Mouse (Mus musculus) gastrocnemius, adult 8-10 months (tissue): Measurements from ENCODE around the gene Rims1. TPM values are rescaled to one million over a fixed set of nuclear protein-coding genes. Genes with fewer than 3 reads are reported as not detected.

Source experiments
- DNase-seq, 2 experiments: peaks; one replicate each; pipeline ENCODE4 v3.0.0; 2022; ENCODE audit warnings: low spot score in 2 of 2
- total RNA-seq, 4 experiments: library from RNA; stranded (reverse); gene quantifications; 2 replicates each; pipeline ENCODE4 v1.2.4; 2022

Rims1 gene
- total RNA-seq, result under 1 TPM; 0.13 to 0.36 (median 0.21) TPM

DNA sequence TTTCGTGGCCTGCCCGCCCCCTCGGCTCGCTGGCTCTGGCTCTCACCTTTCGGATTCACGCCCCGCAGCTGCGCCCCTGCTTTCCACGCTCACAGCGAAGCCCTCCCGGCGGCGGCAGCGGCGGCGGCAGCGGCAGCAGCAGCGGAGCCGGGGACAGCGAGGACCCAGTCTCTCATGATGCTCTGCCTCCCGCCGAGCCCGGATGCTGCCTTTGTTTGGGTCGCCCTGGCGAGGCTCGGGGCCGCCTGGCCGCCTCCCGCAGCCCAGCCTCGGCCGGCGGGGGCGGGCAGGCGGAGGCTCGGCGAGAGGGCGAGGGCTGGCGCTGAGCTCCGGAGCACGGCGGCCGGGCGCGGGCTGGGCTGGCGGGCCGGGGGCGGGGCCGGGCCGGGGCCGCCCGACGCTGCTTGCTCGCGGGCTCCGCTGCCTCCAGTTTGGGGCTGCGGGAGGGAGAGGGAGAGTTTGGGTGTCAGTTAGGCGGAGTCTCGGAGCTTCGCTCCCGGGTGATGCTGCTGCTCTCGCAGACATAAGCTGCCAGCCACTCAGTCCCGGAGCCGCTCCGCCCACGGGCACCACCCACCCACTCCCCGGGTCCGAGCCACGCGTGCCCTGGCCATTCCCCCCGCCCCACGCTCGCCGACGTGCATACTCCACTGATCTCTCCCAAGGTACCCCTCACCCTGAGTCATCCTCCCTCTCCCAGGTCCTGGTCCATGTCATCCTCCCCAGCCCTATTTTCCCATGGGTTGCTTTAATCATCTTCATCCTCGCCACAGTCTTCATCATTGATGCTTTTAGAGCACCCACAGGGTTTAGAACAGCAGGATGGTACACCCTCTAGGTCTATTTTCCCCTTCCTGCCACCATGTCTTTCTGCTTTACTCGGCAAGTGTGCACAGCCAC is at the start of gene Rims1:
TSS of gene Rims1 (minus strand) at position 269 of the 900 bp plus-strand sequence.
- peak in 1 of 2 experiments; percentile 3 for DNase-seq

DNA sequence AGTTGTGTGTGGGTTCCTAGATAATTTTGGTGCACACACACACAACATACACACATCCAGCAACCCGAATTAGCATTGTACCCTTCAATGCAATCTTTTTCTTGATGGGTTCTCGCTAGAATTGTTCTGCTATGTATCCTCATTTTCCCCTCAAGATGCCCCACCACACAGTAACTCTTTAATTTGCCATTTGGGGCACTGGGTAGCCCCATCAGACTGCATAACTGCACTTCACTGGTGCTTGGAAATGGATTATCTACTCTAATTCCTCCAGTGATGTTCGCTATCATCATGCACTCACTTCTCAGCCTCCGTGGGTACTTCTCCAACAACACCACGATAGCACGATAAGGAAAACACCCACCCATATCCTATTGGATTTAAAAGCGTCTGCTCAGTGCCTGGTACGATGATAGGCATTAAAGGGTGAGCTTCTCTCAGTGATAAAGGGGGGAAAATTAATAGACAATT is 867 bp upstream of the Rims1 start:
- no peak for DNase-seq

DNA sequence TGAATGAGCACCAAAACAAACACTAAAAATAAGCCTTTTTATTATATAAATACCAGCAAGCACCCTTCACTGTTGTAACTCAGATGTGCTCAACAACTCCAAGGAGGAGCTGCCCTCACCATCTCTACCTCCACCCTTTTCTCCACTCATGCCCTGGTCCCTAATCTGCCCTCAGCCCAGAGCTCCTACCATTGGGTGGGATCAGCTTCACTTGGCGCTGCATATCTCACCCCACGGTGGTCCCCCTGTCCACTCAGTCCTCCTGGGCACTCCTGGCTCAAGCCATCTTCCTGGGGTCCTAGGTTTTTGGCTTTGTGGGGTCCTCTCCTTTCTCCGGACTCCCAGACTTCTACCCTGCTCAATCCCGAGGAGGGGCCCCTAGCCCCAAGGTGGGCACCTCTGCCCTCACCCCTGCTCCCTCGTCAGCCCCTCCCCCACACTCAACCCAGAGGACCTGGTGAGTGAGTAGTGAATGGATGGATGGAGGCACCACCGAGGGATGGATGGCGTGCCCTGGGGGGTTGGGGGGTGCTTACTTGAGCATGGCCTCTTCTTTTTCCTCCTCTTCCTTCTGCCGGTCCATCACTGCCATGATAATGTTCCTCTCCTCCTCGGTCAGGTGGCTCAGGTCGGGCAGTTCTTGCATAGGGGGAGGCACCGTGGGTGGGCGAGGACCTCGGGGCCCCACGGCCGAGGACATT is 619 bp downstream of the Rims1 start:
- DNase-seq, result no peak

DNA sequence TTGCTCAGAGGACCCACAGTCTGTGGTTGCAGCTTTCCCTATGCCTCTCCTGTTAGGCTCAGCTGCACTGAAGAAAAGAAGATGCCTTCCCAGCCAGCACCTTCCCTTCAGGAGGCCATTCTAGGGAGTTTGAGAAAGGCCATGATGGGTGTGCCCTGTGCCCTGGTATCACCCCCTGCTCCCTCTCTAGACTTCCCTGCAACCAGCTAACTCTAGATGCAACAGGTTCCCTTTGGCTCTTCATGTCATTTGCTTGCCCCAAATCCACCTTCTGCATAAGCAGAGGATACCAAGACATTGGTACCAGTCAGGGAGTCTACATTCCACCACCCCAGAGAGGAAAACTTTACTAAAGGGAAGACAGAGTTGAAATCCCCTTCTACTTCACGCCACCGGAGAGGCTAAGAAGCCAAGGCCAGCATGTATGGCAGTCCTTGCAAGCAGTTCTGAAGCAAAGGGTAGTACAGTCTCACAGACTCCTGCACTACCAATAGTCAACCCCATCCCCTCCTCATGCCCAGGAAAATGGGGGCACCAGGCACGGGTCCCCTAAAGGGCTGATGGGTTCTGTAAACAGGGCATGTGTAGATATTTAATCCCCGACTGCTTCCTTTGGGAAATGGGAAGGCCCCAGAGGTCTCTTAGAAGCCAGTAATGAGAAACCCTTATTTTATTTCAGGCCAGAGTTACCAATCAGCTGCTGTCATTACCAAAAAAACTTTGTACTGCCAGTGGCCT is 1.5 kb downstream of the Rims1 start:
- no peak for DNase-seq

DNA sequence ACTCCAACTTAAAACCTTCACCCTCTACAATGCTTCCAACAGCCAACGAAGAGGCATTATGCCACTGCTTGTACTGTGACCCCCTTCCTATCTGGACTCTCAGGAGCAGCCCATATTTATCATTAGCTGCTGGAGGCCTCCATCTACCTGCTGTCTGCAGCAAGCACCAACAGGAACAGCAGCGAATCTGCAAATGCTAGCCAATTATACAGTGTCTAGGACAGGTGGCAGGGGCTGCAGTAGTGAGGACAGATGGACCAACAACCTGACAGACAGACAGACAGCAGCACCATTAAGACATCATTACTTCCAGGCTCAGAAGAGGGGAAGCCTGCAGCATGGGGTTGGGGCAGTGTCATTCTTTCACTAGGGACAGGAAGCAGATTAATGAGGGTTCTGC is 2.3 kb downstream of the Rims1 start:
- DNase-seq, result no peak

DNA sequence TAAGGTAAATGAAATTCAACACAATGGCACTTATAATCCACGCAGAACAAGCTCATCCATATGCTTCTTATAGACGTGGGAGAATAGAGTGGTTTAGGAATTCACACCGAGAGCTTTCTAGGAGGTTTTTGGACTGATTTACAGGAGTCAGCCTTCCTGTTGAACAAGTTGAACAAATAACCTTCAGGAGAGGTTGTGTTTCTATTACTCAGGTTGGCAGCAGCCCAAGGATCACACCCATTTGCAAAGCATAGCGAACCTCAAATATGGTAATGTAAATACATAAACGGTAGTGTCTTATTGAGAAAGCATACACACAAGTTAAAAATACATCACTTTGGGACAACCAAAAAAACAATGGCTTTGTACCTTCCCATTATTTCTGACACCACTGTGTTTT is 5.5 kb downstream of the Rims1 start:
- no peak for DNase-seq

DNA sequence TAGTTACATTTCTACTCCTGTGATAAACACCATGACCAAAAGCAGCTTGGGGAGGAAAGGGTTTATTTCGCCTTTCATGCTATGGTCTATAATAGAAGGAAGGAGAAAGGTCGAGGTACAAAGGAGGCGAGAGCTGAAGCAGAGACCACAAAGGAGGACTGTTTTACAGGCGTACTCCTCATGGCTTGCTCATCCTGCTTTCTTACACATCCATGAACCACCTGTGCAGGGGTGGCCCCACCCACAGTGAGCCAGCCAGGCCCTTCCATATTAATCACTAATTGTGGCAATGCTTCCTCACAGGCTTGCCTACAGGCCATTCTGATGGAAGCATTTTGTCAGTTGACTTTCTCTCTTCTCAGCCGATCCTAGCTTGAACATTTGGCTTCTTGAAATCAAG is 8.7 kb downstream of the Rims1 start:
- no peak for DNase-seq

DNA sequence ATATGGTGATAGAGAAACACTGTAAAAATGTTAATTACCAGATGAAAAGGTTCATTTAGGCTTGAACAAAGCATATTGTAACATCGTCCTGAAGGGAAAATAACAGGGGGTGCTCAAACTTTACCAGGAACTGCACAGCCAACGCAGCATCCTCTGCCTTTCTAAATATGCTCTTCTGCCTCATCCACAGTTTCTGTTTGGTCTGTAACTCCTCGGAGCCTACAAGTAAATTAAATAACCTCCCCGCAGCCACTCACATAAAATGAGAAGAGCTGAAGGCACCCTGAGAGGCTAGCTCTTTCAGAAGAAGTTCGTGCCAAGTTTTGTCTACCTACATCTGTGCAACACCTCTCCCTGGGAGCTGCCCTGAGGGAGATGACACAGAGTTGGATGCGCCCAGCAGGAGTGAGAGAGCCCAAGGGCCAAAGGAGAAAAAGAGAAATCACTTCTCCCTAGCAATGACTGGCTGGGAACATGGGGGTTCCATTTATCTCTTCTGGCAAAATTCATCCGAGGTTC is 16.3 kb downstream of the Rims1 start:
- no peak for DNase-seq

DNA sequence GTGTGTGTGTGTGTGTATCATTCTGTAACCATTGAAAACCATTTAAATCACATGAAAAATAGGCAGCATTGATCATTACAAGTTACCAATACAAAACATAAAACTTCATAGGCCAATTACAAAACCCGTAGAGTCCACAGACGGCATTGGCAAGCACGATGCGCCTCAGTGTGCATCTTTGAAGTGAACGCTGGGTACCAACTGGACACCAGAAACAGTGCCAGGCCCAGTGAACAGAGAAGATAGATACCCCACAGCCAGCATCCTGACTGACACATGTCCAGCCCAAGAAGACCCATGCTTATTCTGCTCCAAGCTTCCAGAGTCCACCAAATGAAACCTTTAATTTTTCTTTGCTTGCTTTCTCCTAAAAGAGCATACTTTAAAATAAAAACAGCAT is 18.2 kb downstream of the Rims1 start:
- DNase-seq, result no peak

DNA sequence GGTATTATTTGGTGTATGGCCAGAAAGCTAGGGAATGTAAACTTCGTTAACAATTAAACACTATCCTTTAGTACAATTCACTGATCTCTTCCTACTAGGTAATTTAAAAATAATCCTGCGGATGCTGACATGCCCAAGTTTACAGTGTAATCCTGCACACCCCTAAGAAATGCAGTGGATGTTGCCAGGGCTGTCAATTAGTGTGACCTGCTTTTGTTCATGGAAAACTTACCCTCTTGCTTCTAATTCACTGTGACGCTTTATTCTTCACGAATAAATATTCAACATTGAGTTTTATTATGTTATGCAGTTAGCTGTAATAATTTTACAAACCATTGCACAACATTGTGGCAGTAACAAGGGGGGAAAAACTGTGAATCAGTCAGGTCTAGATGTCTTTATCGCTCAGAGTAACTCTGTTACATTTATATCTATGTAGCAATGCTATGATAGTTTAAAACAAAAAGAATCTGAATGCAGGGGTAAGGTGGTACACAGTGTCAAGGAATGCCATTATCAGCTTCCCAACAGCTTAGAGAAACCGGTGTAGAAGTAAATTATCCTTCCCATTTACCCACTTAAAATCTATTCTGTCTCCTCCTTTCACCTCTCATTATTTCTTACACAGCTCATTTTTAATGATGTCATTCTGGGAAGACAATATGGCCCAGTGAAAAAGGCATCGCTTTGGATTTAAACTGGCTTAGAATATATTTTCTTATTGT is 35.1 kb downstream of the Rims1 start:
- DNase-seq, result no peak

DNA sequence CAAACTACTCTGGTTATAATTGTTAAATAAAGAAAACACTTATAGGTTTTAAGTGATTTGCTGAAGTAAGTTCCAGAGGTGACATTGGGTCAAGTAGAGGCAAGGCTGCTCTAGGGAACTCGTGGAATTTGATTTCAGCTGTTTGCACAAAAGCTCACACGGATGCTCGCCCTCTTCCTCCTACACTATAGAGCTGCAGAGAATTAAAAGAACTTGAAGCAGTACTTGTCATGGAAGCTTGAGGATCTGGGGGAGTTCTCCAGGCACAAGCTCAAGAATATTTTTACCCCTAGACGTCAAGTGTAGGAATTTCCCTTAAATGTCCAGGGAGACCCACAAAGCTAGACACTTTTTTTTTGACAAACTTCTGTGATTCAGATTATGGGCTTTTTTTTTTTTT is 42.4 kb downstream of the Rims1 start:
- DNase-seq, result no peak

DNA sequence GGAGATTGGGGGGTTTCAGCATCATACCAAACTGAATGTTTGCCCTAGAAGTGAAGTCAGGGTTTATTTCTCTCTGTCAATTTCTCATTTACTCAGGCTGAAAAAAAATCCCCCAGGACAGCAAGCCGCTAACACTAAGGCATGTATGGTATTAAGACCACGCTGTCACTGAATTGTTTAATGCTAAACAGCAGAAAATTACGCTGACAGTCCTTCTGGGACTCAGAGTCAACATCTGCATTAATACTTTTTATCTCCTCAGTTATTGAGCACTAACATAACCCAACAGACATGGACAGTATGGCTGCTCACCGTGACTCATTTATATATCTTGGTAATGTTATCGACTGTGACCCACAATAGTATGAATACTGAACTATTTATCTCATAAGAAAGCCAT is 43.0 kb downstream of the Rims1 start:
- DNase-seq, result no peak

DNA sequence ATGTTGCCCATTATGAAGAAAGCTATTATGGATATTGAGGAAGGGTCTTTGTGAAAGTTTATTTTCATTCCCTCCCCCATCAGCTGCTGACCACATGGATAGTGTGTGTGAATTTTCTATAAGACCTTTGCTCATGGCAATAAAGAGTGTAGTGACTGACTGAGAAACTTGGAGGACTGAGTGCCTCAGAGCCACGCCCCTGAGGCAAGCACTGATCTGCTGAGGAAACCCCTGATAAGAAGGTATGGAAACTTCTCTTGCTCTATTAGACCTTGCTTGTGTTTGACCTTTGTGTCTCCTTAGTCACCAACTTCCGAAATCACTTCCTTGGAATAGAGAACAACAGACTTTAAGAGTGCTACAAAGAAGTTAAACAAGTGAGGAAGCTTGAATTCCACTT is 55.3 kb downstream of the Rims1 start:
- no peak for DNase-seq

DNA sequence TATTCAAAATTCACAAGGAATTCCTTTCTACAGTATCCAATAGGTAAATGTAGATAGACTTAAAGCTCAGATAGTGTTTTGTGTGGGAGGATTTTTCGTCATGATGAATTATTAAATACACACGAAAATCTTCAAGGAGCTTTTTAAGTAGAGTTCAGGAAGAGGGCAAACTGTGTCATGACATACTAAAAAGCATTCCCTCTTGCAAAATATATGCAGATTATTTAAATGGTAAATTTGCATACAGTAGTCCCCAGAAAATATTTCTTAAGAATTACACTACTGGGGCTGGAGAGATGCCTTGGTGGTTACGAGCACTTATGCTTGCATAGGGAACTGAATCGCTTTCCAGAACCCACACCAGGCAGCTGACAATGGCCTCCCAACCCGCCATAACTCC is 61.1 kb downstream of the Rims1 start:
- DNase-seq, result no peak

DNA sequence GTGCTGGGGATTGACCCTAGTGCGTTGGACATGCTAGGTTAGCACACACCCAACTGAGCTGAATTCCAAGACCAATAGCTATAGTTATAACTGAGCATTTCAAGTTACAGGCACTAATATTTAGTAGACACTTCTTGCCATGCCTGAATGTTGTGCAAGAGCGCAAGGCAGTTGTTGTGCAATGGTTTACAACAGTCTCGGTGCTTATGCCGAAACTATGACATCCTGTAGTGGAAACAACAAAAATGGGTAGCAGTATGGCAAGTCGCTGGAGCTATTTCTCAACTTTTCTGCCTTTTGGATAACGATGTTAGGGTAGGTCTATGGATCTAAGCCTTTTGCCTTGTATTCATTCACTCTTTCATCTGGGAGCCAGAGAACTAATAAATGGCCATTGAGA is 68.3 kb downstream of the Rims1 start:
- no peak for DNase-seq

DNA sequence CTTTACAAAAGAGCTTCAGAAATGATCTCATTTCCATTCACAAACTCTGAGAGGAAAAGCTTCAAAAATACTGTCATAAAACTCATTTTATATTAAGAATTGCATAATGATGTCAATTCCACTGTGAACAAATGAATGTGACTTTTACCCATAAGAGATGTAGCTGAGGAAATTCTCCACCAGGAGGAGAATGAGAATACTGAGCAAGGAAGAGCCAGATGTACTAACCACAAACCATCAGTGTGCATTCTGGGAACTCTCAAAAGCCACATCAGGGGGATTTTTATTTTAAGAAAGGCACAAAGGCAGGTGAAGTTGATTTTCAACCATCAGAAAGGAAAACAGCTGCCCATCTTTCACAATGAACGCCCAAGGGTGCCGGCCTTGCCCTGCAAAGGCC is 71.4 kb downstream of the Rims1 start:
- DNase-seq, result no peak

DNA sequence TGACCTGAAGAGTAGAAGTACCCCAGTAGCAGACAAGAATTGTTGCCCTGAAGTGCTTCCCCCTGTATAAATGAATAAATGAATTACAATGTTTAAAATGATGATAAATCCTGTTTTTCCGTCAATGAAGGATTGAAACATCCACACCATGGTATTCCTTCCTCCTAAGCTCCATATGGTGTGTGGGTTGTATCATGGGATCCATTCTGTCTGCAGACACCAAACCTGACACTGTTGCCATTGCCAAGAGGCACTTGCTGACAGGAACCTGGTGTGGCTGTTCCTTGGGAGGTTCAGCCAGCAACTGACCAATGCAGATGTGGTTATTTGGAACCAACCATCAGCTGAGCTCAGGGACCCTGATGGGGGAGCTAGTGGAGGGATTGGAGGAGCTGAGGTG is 72.5 kb downstream of the Rims1 start:
- no peak for DNase-seq

DNA sequence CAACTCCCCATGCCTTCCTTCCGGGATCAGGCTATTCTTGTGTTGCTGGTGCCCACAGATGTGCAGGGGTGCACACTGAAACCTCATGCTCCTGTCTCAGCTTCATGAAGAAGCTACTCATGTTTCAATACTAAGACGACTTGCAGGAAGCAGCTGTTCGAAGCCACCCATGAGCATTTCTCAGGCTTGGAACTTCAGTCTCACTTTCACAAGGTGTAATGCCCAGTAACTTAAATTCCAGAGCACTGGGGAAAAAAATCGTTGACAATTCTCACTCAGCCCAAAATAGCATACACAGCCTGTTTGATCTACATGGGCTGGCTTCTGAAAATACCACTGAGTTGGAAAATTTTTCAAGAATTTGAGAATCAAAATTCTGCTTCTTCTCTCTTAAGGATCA is 77.6 kb downstream of the Rims1 start:
- DNase-seq, result no peak

DNA sequence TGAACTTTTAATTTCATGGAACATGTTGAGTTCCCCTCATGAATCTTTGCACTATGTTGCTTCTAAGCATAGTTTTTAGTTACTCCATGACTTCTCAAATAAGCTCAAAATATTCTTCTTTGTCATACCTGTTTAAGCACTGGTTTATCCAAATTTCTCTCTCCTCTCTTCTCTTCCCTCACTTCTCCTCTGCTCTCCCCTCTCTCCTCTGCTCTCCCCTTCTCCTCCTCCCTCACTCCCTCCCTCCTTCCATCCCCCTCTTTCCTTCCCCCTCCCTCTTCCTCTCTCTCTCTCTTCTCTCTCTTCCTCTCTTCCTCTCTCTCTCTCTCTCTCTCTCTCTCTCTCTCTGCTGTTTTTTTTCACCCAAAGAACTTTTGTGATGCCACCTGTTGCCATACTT is 84.1 kb downstream of the Rims1 start:
- no peak for DNase-seq

DNA sequence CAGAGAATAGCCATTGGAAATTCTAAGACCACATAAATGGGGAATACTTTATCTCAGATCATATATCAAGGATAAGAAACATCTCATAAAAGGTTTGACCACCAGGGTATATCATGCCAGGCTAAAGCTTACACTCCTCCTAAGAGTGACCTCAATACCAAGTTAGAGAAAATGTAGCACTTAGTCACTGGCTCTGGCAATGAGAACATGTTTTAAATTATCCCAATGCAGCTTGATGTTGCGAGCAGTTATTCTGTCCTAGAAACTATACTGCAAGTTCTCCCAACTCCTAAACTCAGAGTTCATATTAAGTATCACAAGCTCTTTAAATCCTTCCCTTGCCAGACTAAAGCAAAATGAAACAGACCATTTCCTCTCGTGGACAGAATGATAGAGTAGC is 85.1 kb downstream of the Rims1 start:
- no peak for DNase-seq

DNA sequence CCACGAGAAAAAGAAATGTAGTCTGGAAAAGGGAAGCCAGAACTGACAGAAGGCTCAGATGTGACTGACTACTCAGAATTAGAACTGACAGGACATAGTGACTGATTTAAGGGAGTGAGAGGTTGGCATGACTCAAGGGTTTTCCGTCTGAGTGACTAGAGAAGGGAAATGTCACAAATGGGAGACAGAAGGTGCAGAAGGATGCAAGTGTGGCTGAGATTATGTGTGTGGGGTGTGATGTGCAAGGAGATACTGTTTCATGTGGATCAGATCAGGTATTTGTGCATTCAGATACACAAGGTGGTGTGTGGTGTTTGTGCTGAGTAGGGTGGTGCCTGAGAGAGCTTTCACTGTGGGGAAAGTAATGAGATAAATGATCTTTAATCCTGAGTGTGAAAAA is 96.3 kb downstream of the Rims1 start:
- no peak for DNase-seq
